Mouse (Mus musculus) lung, postnatal 0 days (tissue): ENCODE measurements at regions not wholly inside any gene's neighbourhood (a gene's known extent, or its start where the extent isn't known, plus 50 kb on each side); places are given as distances from the start of the nearest gene placed in this dataset.

Experiments
- ATAC-seq: fragments of 200-750 bp; cut with Nextera tagmentation; 2 replicates; pipeline ENCODE4 v1.8.0; 2017; ENCODE audit warnings: moderate library complexity
- DNase-seq: peaks from one replicate; pipeline ENCODE4 v3.0.0-alpha.2; 2016; ENCODE audit warnings: low spot score
- H3K27ac ChIP-seq: fragments of 300-500 bp; sonication (generic); 2 replicates; pipeline ENCODE4 v1.5.1; 2014; ENCODE audit warnings: antibody characterized with exemption, mild to moderate bottlenecking, low read length, mixed read lengths
- H3K27me3 ChIP-seq: fragments of 300-500 bp; sonication (generic); replicated peaks from 2 replicates; pipeline ENCODE4 v1.6.1; 2014; ENCODE audit warnings: low read length, mixed read lengths; ENCODE audit not compliant: insufficient read depth
- H3K36me3 ChIP-seq: fragments of 300-500 bp; sonication (generic); 2 replicates; pipeline ENCODE4 v1.6.1; 2014; ENCODE audit warnings: low read length, mixed read lengths; ENCODE audit not compliant: insufficient read depth
- H3K4me1 ChIP-seq: fragments of 300-500 bp; sonication (generic); 2 replicates; pipeline ENCODE4 v1.6.1; 2014; ENCODE audit warnings: antibody characterized with exemption, low read depth, low read length, mixed read lengths; ENCODE audit not compliant: insufficient read depth
- H3K4me2 ChIP-seq: fragments of 300-500 bp; sonication (generic); replicated peaks from 2 replicates; pipeline ENCODE4 v1.6.1; 2014; ENCODE audit warnings: low read depth, mild to moderate bottlenecking, low read length, moderate library complexity, mixed read lengths
- H3K4me3 ChIP-seq: fragments of 300-500 bp; sonication (generic); 2 replicates; pipeline ENCODE4 v1.5.1; 2014; ENCODE audit warnings: low read depth, low read length
- H3K9ac ChIP-seq: fragments of 300-500 bp; sonication (generic); replicated peaks from 2 replicates; pipeline ENCODE4 v1.6.1; 2014; ENCODE audit warnings: low read depth, mild to moderate bottlenecking
- H3K9me3 ChIP-seq: fragments of 300-500 bp; sonication (generic); 2 replicates; pipeline ENCODE4 v1.6.1; 2016; ENCODE audit warnings: low read length, mixed read lengths
- CTCF ChIP-seq: IDR thresholded peaks from 2 replicates; pipeline ENCODE4 v1.5.1; 2016; ENCODE audit warnings: antibody characterized with exemption, mild to moderate bottlenecking
- EP300 ChIP-seq: IDR thresholded peaks from 2 replicates; pipeline ENCODE4 v1.6.1; 2016; ENCODE audit warnings: antibody characterized with exemption, mild to moderate bottlenecking, control low read depth
- WGBS: fragments of 180-500 bp; shearing (Covaris S2); extraction: QIAGEN DNeasy Blood & Tissue Kit; methylation state at CpG from one replicate; pipeline ENCODE4 v1.1.7; 2014; 5-methylcytosine and 5-hydroxymethylcytosine counted together

GRCm38 (mm10) chr1:75772131-75772530, 226.1 kb downstream of the Slc4a3 start:
- no peak overlapping the region for H3K9ac ChIP-seq
- ATAC-seq (no peak), DNase-seq (no peak)
- H3K4me1 ChIP-seq: no peaks in the 10 kb centered on the region
- H3K27ac ChIP-seq: no peak overlapping the region
- TF ChIP-seq EP300 (no peak), CTCF (no peak)
- H3K9me3 ChIP-seq: no peaks in the 10 kb centered on the region
- 56% methylated on average over 5 of the region's 5 CpGs for WGBS
- no peak overlapping the region for H3K4me2 ChIP-seq
- no peaks in the 10 kb centered on the region for H3K36me3 ChIP-seq
- H3K27me3 ChIP-seq: no peaks in the 10 kb centered on the region
- H3K4me3 ChIP-seq: no peak overlapping the region

GRCm38 (mm10) chr1:75773014-75773413, 226.9 kb downstream of the Slc4a3 start:
- H3K9ac ChIP-seq: no peak overlapping the region
- no peaks in the 10 kb centered on the region for H3K36me3 ChIP-seq
- whole genome bisulfite sequencing: 70% methylated on average over 5 of the region's 5 CpGs
- ATAC-seq: no peak
- no peaks in the 10 kb centered on the region for H3K9me3 ChIP-seq
- no peak overlapping the region for H3K4me2 ChIP-seq
- no peak for TF ChIP-seq EP300
- no peak for TF ChIP-seq CTCF
- no peaks in the 10 kb centered on the region for H3K4me1 ChIP-seq
- H3K4me3 ChIP-seq: no peak overlapping the region
- H3K27me3 ChIP-seq: no peaks in the 10 kb centered on the region
- no peak overlapping the region for H3K27ac ChIP-seq
- no peak for DNase-seq

GRCm38 (mm10) chr1:75778889-75779288, 232.8 kb downstream of the Slc4a3 start:
- Histone ChIP-seq H3K27ac (no peak overlapping the region), H3K4me1 (no peaks in the 10 kb centered on the region), H3K4me2 (no peak overlapping the region), H3K4me3 (no peak overlapping the region), H3K36me3 (no peaks in the 10 kb centered on the region), H3K27me3 (no peaks in the 10 kb centered on the region), H3K9me3 (no peaks in the 10 kb centered on the region), H3K9ac (no peak overlapping the region)
- WGBS: 76% methylated on average over 8 of the region's 8 CpGs
- DNase-seq: no peak
- ATAC-seq: no peak
- TF ChIP-seq CTCF (no peak), EP300 (no peak)

GRCm38 (mm10) chr1:75783206-75783605, 237.1 kb downstream of the Slc4a3 start:
- no peaks in the 10 kb centered on the region for H3K36me3 ChIP-seq
- H3K4me2 ChIP-seq: no peak overlapping the region
- DNase-seq (no peak), ATAC-seq (no peak)
- H3K9ac ChIP-seq: no peak overlapping the region
- H3K27me3 ChIP-seq: no peaks in the 10 kb centered on the region
- no peak overlapping the region for H3K4me3 ChIP-seq
- no peaks in the 10 kb centered on the region for H3K4me1 ChIP-seq
- H3K27ac ChIP-seq: no peak overlapping the region
- WGBS: 56% methylated on average over 2 of the region's 2 CpGs
- no peaks in the 10 kb centered on the region for H3K9me3 ChIP-seq
- TF ChIP-seq CTCF (no peak), EP300 (no peak)

- TF ChIP-seq EP300: no peak
- no peak for TF ChIP-seq CTCF
- WGBS: 46% methylated on average over 10 of the region's 10 CpGs
- Histone ChIP-seq H3K4me3 (no peak overlapping the region), H3K9me3 (no peaks in the 10 kb centered on the region), H3K27me3 (no peaks in the 10 kb centered on the region), H3K4me2 (no peak overlapping the region), H3K9ac (no peak overlapping the region), H3K36me3 (no peaks in the 10 kb centered on the region), H3K4me1 (no peaks in the 10 kb centered on the region), H3K27ac (no peak overlapping the region)
- no peak for ATAC-seq
- no peak for DNase-seq
These were observed 240.2 kb downstream of the Slc4a3 start for GRCm38 (mm10) chr1:75786173-75786820.

GRCm38 (mm10) chr1:75791509-75791908, 245.4 kb downstream of the Slc4a3 start:
- ATAC-seq (no peak), DNase-seq (no peak)
- Histone ChIP-seq H3K27me3 (no peaks in the 10 kb centered on the region), H3K27ac (no peak overlapping the region), H3K4me2 (no peak overlapping the region), H3K4me3 (no peak overlapping the region), H3K9me3 (no peaks in the 10 kb centered on the region), H3K4me1 (no peaks in the 10 kb centered on the region), H3K9ac (no peak overlapping the region), H3K36me3 (no peaks in the 10 kb centered on the region)
- TF ChIP-seq CTCF (no peak), EP300 (no peak)
- 77% methylated on average over 1 of the region's 1 CpGs for WGBS

- Histone ChIP-seq H3K4me3 (no peak overlapping the region), H3K4me1 (no peaks in the 10 kb centered on the region), H3K9ac (no peak overlapping the region), H3K9me3 (no peaks in the 10 kb centered on the region), H3K4me2 (no peak overlapping the region), H3K36me3 (no peaks in the 10 kb centered on the region), H3K27ac (no peak overlapping the region), H3K27me3 (no peaks in the 10 kb centered on the region)
- 39% methylated on average over 6 of the region's 6 CpGs for WGBS
- TF ChIP-seq EP300: no peak
- no peak for TF ChIP-seq CTCF
- DNase-seq: no peak
- ATAC-seq: no peak
These were observed 251.7 kb downstream of the Slc4a3 start for GRCm38 (mm10) chr1:75797793-75798192.
